Mouse (Mus musculus) kidney, postnatal 0 days (tissue): ENCODE results near the gene Vasp. TPM values are rescaled to one million over a fixed set of nuclear protein-coding genes. Genes with fewer than 3 reads are reported as not detected.

Experiments used
- ATAC-seq: fragments of 200-750 bp; cut with Nextera tagmentation; replicated peaks from 2 replicates; pipeline ENCODE4 v1.8.0; 2017; ENCODE audit warnings: low read depth, moderate number of reproducible peaks, moderate TSS enrichment, moderate library complexity; ENCODE audit not compliant: low FRiP score
- DNase-seq: peaks from one replicate; pipeline ENCODE4 v3.0.0-alpha.2; 2016; ENCODE audit warnings: low spot score
- H3K27ac ChIP-seq: fragments of 300-500 bp; sonication (generic); 2 replicates; pipeline ENCODE4 v1.5.1; 2014; ENCODE audit warnings: mild to moderate bottlenecking
- H3K27me3 ChIP-seq: fragments of 300-500 bp; sonication (generic); 2 replicates; pipeline ENCODE4 v1.6.1; 2014; ENCODE audit warnings: low read length, mixed read lengths; ENCODE audit not compliant: insufficient read depth
- H3K36me3 ChIP-seq: fragments of 300-500 bp; sonication (generic); 2 replicates; pipeline ENCODE4 v1.6.1; 2014; ENCODE audit warnings: low read length, mixed read lengths; ENCODE audit not compliant: insufficient read depth
- H3K4me1 ChIP-seq: fragments of 300-500 bp; sonication (generic); replicated peaks from 2 replicates; pipeline ENCODE4 v1.6.1; 2014; ENCODE audit warnings: antibody characterized with exemption, low read length, mixed read lengths; ENCODE audit not compliant: insufficient read depth
- H3K4me2 ChIP-seq: fragments of 300-500 bp; sonication (generic); 2 replicates; pipeline ENCODE4 v1.6.1; 2014; ENCODE audit warnings: mild to moderate bottlenecking, low read length, moderate library complexity, mixed read lengths
- H3K4me3 ChIP-seq: fragments of 300-500 bp; sonication (generic); replicated peaks from 2 replicates; pipeline ENCODE4 v1.5.1; 2014; ENCODE audit warnings: low read depth, low read length
- H3K9ac ChIP-seq: fragments of 300-500 bp; sonication (generic); 2 replicates; pipeline ENCODE4 v1.6.1; 2014; ENCODE audit warnings: low read depth, low read length
- H3K9me3 ChIP-seq: fragments of 300-500 bp; sonication (generic); replicated peaks from 2 replicates; pipeline ENCODE4 v1.6.1; 2016; ENCODE audit warnings: low read length, inconsistent platforms, mixed read lengths
- CTCF ChIP-seq: IDR thresholded peaks from 2 replicates; pipeline ENCODE4 v1.5.1; 2016; ENCODE audit warnings: antibody characterized with exemption, low read depth, mild to moderate bottlenecking, moderate library complexity
- WGBS: fragments of 180-500 bp; shearing (Covaris S2); extraction: QIAGEN DNeasy Blood & Tissue Kit; methylation state at CpG from one replicate; pipeline ENCODE4 v1.1.7; 2014; 5-methylcytosine and 5-hydroxymethylcytosine counted together
- polyA plus RNA-seq: library from polyadenylated mRNA; unstranded; fragments of >200 nt; fragmentation: Nextera tagmentation; extraction: Ambion mirVana; gene quantifications from 2 replicates; pipeline ENCODE4 v1.2.1, GENCODE M21; 2015

Vasp gene
- polyA plus RNA-seq, 1 experiment from 2014 or later, result 89.4 TPM

GRCm38 (mm10) chr7:19234652-19235051, 37.0 kb downstream of the Vasp start:
- WGBS, result 73% methylated on average over 5 of the region's 5 CpGs
- H3K4me3 ChIP-seq, result no peak overlapping the region
- no peak overlapping the region for H3K4me2 ChIP-seq
- TF ChIP-seq CTCF, result no peak
- H3K36me3 ChIP-seq, result no peaks in the 10 kb centered on the region
- H3K9me3 ChIP-seq, result no peaks in the 10 kb centered on the region
- no peak overlapping the region for H3K27ac ChIP-seq
- no peak for DNase-seq
- H3K4me1 ChIP-seq, result peaks cover 1% of the 10 kb centered on the region; the same call in 1 of the 2 replicates
- no peak for ATAC-seq
- H3K9ac ChIP-seq, result no peak overlapping the region
- no peaks in the 10 kb centered on the region for H3K27me3 ChIP-seq

GRCm38 (mm10) chr7:19231849-19232248, 39.8 kb downstream of the Vasp start:
- Histone ChIP-seq H3K9ac (no peak overlapping the region), H3K4me2 (no peak overlapping the region), H3K4me1 (peaks cover 9% of the 10 kb centered on the region; the same call in 1 of the 2 replicates), H3K4me3 (no peak overlapping the region), H3K36me3 (no peaks in the 10 kb centered on the region), H3K27ac (peak overlapping the region; percentile 47; the same call in 1 of the 2 replicates), H3K27me3 (no peaks in the 10 kb centered on the region), H3K9me3 (no peaks in the 10 kb centered on the region)
- WGBS, result 80% methylated on average over 3 of the region's 3 CpGs
- DNase-seq (no peak), ATAC-seq (no peak)
- TF ChIP-seq CTCF, result no peak

DNA sequence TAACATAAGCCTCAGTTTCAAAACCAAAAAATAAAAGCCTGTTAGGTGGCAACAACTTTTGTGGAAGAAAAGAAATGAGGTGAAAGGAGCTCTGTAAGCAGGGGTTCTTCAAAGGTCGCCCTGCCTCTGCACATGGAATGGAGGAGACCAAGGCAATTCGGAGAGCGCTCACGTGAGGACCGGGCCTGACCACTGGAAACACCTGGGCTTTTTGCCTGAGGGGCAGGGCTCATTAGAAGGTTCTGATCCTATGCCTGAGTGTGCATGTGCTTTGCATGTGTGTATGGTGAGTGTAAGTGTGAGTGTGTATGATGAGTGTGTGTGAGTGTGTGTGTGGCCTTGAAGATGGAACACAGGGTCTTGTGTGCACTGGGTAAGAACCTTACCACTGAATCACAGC, 40.7 kb downstream of the Vasp start:
- H3K9me3 ChIP-seq, result no peaks in the 10 kb centered on the region
- DNase-seq (no peak), ATAC-seq (no peak)
- H3K9ac ChIP-seq, result no peak overlapping the region
- peak overlapping the region; percentile 31 for H3K27ac ChIP-seq
- H3K4me3 ChIP-seq, result no peak overlapping the region
- peaks cover 9% of the 10 kb centered on the region; the same call in 1 of the 2 replicates for H3K4me1 ChIP-seq
- no peaks in the 10 kb centered on the region for H3K27me3 ChIP-seq
- TF ChIP-seq CTCF, result no peak
- H3K4me2 ChIP-seq, result no peak overlapping the region
- H3K36me3 ChIP-seq, result no peaks in the 10 kb centered on the region
- WGBS, result 83% methylated on average over 5 of the region's 5 CpGs

DNA sequence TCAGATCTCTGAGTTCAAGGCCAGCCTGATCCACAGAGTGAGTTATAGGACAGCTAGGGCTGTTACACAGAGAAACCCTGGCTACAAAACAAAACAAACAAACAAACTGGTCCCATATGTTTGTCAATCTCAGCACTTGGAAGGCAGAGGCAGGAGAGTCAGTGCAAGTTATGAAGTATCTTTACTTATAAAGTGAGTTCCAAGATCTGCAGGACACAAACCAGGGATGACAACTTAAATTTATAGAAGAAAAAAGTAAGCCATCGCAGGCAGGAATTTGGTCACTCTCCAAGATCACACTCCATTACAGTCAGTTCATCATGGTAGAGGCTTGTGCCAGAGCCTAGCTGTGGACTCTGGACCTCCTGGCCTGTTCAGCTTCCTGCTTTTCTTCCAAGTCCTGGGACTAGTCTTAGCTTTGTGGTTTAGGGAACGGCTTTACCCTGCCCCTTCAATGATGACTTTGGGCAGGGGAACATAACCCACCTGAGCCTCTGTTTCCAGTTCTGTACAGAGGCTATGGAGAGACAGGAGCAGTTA, 41.5 kb downstream of the Vasp start:
- 80% methylated on average over 2 of the region's 2 CpGs for WGBS
- Histone ChIP-seq H3K27me3 (no peaks in the 10 kb centered on the region), H3K36me3 (no peaks in the 10 kb centered on the region), H3K4me3 (peak overlapping the region; percentile 62; the same call in 1 of the 2 replicates), H3K9me3 (no peaks in the 10 kb centered on the region), H3K4me2 (no peak overlapping the region), H3K27ac (peak overlapping the region; percentile 31; the same call in 1 of the 2 replicates), H3K9ac (no peak overlapping the region), H3K4me1 (peaks cover 9% of the 10 kb centered on the region; the same call in 1 of the 2 replicates)
- no peak for ATAC-seq
- DNase-seq, result no peak
- TF ChIP-seq CTCF, result no peak

DNA sequence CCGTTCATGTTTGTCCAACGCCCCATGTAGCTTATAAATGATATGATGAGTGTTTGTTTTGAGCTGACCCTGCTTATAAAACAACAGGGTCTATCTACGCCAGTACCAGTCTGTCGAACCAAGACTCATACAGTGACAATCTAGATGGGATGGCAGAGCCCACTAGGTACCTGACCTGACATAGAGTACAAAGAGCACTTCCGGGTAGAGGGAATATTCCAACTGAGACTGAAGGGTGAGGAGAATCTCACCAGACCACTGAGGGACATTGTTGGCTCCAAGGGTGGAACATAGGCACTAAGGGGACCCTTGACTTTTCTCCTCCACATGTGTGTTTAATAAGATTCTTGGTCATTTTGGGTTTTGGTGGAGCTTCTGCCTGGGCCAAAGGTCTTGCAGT, 42.2 kb downstream of the Vasp start:
- TF ChIP-seq CTCF, result no peak
- Histone ChIP-seq H3K4me3 (peak overlapping the region; percentile 62), H3K27me3 (no peaks in the 10 kb centered on the region), H3K9ac (peak overlapping the region; percentile 57), H3K27ac (peak overlapping the region; percentile 99; the same call in 1 of the 2 replicates), H3K9me3 (no peaks in the 10 kb centered on the region), H3K4me1 (peaks cover 9% of the 10 kb centered on the region; the same call in 1 of the 2 replicates), H3K36me3 (no peaks in the 10 kb centered on the region), H3K4me2 (peak overlapping the region; percentile 68)
- WGBS, result 26% methylated on average over 5 of the region's 5 CpGs
- ATAC-seq, result no peak
- no peak for DNase-seq

- ATAC-seq (no peak), DNase-seq (no peak)
- no peaks in the 10 kb centered on the region for H3K27me3 ChIP-seq
- H3K4me1 ChIP-seq, result peaks cover 9% of the 10 kb centered on the region; the same call in 1 of the 2 replicates
- WGBS, result under 1% methylated on average over 14 of the region's 14 CpGs
- peak overlapping the region; percentile 57 for H3K9ac ChIP-seq
- H3K4me2 ChIP-seq, result peak overlapping the region; percentile 68
- H3K36me3 ChIP-seq, result no peaks in the 10 kb centered on the region
- peak overlapping the region; percentile 62 for H3K4me3 ChIP-seq
- TF ChIP-seq CTCF, result no peak
- H3K9me3 ChIP-seq, result no peaks in the 10 kb centered on the region
- peak overlapping the region; percentile 99; the same call in 1 of the 2 replicates for H3K27ac ChIP-seq
Measured at GRCm38 (mm10) chr7:19228793-19229148, 42.8 kb downstream of the Vasp start.
